Mouse (Mus musculus) heart, postnatal 4 days (tissue): ENCODE data around the gene Tfeb. TPM values are rescaled to one million over a fixed set of nuclear protein-coding genes. Genes with fewer than 3 reads are reported as not detected.
A peak's percentile ranks its signal among the peaks of the same experiment; 100 is the strongest.

Experiments
- DNase-seq: peaks from one replicate; pipeline ENCODE4 v3.0.0; 2021
- total RNA-seq, 2 experiments: library from RNA; stranded (reverse); gene quantifications; 2 replicates each; pipeline ENCODE4 v1.2.3; 2021

Tfeb gene
- total RNA-seq, 2 experiments from 2014 or later = 50.3 to 53.1 TPM

GRCm38 (mm10) chr17:47754246-47754645 is 17.4 kb downstream of the Tfeb start:
- peak; percentile 47 for DNase-seq

DNA sequence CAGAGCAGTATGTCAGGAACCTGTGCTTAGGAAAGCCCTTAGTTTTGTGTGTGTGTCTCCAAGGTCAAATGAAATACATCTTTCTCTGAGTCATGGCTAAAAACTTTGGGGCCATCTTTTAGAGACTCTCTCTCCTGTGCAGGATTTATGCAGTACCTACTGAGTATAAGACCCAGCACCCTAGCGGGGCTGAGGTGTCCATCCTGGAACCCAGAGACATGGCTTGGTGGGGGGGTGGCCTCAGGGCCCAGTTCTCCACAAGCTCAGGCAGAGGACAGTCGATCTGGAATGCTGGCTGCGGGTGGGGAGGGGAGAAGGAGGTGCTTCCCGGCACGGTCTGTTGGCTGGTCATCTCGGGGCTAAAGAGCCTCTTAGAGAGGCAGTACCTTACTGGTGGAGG is 19.5 kb downstream of the Tfeb start:
- DNase-seq = no peak

DNA sequence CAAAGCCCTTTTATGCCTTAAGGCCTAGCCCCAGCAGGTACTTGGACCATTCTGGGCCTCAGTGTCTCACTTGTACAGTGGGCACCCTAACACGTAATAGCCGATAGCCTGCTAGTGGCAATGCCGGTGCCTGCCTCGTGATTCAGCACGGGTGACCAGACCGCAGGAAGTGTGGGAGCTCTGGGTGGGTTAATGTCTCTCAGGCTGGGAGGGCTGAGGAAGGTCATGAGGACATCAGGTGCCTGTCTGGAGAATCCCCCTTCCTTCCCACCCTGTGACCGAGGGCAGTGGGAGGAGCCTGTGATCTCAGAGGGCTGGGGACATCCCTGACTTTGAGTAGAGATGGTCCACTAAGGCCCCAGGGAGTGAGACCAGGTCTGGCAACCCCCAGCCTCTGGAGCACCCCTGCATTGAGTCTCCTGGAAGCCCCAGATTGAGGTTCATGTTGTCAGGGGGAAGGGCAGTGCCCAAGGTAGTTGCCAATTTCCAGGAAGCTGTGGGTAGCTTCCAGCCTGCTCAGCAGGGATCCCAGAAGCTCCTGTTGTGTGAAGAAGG is 20.3 kb downstream of the Tfeb start:
- no peak for DNase-seq

GRCm38 (mm10) chr17:47759702-47760410 is 23.0 kb downstream of the Tfeb start:
- peak; percentile 81 for DNase-seq

DNA sequence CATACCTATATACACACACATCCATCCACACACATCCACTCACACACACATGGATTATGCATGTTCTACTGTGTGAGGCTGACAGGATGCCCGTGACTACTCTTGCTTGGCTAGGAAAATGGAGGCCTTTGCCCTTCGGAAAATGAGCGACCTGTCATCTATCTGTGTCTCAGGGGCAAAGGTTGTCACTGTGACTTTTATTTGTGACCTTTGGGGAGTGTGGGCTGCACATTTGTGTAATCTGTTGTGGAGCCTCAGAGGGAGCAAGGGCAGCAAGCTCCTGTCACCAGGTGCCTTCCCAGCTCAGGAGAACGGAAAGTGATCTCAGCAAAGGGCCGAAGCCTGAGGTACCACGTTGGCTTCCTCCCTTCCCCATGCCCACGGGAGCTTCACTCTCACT is 25.2 kb downstream of the Tfeb start:
- DNase-seq = no peak

DNA sequence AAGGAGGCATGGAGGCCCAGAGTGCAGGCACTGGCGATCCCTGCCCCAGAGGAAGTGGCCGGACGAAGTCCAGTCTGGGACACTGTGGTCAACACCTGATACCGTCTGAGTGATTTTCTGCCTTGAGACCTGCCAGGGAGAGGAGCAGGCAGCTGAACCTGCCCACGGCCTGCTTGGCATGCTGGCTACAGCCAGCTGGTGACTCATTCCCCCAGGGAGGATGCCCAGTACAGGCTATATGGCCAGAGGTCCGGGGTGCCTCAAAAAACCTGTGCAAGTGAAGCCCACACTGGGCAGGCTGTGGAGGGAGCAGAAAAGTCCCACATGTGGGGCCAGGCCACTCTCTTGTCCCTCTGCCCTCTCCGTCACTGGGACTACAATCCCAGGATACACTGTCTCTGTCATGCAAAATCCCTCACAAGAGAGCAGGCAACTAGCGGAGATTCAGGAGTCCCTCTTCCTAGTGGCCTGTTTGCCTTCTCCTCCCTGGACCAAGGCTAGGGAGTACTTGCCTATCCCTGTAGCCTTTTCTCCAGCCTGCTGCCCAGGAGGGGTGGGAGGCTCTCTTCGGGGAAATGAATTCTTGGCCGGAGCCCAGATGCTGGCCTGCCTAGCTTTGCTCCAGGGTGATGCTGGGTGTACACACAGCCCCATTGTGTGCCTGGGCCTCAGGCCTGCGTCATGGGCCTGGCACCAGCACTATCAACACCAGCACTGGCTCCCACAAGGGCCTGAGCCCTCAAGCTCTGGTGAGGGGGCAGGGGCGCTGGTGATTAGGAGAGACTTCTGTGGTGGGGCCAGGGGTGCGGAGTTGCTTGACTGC is 25.9 kb downstream of the Tfeb start:
- peak; percentile 92 for DNase-seq

DNA sequence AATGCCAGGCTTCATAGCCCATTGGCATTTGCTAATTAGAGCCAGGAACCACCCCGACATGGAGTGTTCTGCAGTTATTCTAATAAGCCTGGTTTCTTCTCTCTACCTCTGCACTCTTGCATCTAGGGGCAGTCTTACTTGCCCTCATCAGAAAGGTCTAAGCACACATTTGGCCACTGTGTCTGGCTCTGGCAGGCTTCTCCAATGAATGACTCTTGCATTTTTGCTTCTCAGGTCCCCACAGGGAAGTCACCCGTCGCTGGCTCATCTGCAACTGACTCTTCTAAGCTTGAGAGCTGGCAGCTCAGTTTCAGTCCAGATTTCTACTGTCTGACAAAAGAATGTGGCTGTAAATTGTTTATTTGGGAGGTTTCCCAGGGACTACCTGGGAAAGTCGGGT is 29.2 kb downstream of the Tfeb start:
- DNase-seq = no peak

- DNase-seq = no peak
These were observed 29.7 kb downstream of the Tfeb start for GRCm38 (mm10) chr17:47766407-47767043.

- DNase-seq = no peak
These were observed 30.2 kb downstream of the Tfeb start for GRCm38 (mm10) chr17:47767081-47767455.

DNA sequence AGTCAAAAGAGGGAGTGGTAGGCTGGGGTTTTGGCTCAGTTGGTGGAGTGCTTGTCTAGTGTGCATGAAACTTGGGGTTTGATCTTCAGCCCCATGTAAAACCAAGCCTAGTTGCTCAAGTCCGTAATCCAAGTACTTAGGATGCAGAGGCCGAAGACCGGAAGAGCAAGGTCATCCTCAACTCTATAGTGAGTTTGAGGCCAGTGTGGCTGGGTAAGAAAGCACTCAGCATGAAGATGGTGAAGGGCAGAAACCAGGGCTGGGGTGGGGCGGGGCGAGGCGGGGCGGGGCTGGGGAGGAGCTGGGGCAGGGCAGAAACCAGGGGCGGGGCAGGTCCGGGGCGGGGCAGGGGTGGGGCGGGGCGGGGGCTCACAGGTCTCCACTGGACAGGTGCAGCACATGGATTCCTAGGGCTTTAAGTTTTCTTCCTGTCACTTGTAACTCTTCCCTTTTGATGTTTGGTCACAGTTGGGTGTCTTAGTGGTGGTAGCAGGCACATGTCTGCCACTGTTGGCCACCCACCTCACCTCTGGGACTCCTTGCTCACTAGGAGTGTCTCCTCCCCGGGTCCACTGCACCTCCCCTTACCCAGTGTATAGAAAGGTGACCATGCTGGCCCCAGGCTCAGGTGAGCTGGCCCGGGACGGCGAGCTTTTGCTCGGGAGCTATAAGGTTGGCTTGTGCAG is 30.8 kb downstream of the Tfeb start:
- no peak for DNase-seq

DNA sequence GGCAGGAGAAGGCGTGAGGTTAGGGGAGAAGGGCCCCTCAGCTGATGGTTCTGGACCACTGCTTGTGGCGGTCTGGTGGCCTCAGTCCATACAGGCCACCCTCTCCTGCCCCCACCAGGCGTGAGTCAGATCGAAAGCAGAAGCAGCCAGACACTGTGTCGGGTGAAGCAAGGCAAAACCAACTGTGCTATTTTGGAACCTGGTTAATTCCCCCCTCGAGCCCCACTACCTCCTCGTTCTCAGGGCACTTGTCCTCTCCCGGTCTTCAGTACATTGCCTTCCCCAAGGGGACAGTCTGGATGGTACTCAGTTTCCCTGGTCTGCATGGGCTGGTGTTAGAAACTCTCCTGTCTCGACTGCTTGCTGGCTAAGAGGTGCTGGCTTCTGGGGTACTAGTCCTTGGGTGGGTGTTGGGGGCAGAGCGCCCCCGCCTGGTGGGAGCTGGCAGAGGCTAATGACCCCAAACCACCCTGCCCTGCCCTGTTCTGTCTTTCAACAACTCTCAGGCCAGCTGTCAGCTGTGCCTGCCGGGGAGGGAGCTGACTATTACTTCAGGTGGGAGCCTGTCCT is 32.0 kb downstream of the Tfeb start:
- peak; percentile 67 for DNase-seq

DNA sequence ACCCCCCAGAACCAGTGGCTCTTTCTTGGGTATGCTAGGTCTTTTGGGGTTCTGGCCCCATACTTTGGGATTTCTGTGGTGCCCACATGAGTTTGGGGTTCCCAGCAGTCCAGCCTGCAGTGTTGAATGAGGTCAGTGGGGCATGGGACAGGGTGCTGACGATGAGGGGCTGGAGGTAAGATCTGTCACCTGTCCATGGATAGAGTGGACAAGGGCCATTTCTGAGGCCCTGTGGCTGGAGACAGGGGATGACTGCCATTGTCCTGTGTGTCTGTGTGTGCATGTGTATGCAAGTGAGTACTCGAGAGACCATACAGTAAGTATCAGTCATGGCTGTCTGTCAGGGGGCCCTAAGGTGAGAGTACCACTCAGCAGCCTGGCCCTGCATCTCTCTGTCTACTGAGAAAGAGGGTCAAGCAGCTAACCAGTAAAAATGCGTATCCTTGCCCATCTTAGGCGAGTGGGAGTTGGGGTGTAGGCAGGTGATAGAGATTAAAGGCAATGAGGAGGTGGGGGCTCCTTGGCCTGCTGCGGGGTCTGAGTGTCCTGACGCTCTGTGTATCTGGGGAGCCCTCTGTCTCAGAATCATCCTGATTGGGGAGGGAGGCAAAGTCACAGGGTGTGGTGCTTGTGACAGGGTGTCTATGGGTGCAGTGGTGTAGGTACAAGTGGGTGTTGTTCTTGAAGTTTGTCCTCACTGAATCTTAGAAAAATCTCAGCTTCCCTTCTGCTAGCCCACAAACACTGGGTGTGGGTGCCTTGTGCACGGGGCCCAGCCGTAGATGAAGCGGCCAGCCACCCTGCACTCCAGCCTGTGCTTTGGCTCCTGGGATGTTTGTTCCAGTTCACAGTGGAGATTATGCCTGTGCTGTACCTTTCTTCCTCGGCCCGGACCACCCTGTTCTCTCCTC is 32.8 kb downstream of the Tfeb start:
- no peak for DNase-seq

DNA sequence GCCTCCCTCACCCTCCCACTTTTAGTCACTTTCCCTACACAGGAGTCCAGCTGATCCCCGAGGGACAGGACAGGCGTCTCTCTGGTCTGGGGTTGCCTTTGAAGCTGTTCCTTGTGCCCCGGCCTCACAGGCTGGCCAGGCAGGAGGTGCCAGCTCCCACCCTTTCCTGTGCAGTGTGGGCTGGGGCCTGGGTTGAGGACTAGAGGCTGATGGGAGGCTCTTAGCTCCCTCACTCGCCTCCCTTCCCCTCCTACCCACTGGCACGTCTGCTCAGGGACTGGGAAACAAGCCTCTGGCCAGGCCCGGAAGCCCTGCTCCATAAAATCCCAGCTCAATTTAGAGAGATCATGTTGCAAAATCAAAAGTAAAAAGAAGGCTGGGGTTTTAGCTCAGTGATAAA is 36.8 kb downstream of the Tfeb start:
- DNase-seq = no peak

GRCm38 (mm10) chr17:47777141-47777540 is 40.3 kb downstream of the Tfeb start:
- DNase-seq = no peak

GRCm38 (mm10) chr17:47780470-47780869 is 43.6 kb downstream of the Tfeb start:
- DNase-seq = no peak

DNA sequence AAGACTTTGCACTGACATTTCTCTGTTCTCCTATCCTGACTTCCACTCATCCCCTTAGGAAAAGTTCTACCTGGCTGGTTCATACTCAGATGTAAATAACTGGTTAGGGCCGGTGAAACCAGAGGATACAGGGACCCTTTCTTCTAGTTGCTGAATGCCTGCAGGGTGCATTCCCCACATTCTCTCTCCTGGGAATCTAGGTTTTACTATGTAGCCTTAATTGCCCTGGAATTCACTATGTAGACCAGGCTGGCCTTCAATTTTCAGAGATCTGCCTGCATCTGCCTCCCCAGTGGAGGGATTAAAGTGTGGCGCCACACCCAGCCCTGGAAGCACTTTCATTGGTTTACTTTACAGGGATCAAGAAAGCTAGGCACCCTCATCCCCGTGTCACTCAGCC is 45.7 kb downstream of the Tfeb start:
- DNase-seq = no peak

GRCm38 (mm10) chr17:47783445-47784223 is 46.8 kb downstream of the Tfeb start:
- DNase-seq = no peak

- no peak for DNase-seq
These were observed 47.6 kb downstream of the Tfeb start for GRCm38 (mm10) chr17:47784411-47784810.

GRCm38 (mm10) chr17:47787632-47788031 is 50.8 kb downstream of the Tfeb start:
- DNase-seq = no peak

- DNase-seq = no peak
These were observed 51.5 kb downstream of the Tfeb start for GRCm38 (mm10) chr17:47788306-47788705.
